Mouse (Mus musculus) left cerebral cortex, postnatal 4 days (tissue): ENCODE measurements around the gene Sprr2k. TPM values are rescaled to one million over a fixed set of nuclear protein-coding genes. Genes with fewer than 3 reads are reported as not detected.
"Not testable (repeated sequence)": the region's sequence is repeated elsewhere in the genome, so short reads cannot be mapped to it uniquely, and the experiment has no call there.

Experiments
- DNase-seq: peaks from one replicate; pipeline ENCODE4 v3.0.0-alpha.2; 2022
- intact Hi-C: fragments of 180-260 bp; cut with DNase I; formaldehyde crosslinking; loops from one replicate; pipeline ENCODE4 v1.15.1; 2025
- total RNA-seq, 2 experiments: library from RNA; stranded (reverse); gene quantifications; 2 replicates each; pipeline ENCODE4 v1.2.3; 2021

The Sprr2k gene
- not detected for total RNA-seq

DNA sequence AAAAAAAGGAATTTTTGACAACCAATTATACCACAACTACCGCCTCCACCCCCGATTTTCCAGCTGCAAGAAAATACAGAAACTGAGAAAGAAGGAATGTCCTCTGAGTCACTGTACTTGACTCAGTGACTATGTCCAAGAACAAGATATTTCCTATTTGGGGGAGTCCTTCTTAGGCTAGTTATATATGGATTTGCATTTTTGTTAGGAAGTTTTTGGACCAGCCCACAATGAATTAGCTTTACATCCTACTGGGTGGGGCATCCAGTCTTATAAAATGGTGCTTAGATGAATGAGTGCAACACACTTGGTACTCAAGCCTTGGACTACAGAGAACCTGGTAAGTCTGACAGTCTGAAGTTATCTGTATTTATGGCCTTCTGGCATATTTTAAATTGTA is at the start of gene Sprr2k:
Gene Sprr2k (plus strand): TSS at position 301 of the 400 bp plus-strand sequence.
- intact Hi-C loops, result no loop called here
- DNase-seq, result no peak

DNA sequence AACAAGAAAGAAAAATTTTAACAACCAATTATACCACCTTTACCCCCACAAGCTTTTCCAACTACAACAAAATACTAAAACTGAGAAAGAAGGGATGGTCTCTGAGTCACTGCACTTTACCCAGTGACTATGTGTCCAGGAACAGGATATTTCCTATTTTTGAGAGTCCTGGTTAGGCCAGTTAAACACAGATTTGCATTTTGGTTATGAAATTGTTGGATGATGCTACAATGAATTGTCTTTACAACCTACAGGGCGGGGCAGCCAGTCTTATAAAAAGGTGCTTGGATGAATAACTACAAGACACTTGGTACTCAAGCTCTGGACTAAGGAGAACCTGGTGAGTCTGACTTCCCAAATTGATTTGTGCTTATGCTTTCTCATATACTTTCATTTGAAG is 47.0 kb upstream of the Sprr2k start, which contains the start of gene Sprr2h:
Gene Sprr2h (plus strand): TSS at position 301 of the 400 bp plus-strand sequence.
- no peak for DNase-seq
- intact Hi-C loops, result no loop called here

DNA sequence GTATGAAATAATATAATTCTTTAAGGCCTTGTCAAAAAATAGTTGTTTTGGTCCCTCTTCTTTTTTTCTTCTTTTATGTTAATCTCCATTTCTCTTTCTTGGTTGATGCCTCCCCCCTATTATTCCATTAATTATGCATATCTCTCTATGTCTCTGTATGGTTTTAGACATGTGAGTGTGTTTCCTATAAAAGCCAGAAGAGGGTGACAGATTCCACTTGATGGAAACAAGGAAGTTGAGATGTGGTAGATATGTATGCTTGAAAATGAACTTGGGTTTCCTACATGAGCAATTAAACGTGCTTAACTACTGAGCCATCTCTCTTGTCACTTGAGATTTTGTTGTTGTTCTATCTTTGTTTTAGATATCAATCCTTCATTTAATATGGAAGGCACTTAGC is 38.1 kb upstream of the Sprr2k start:
- intact Hi-C loops, result no loop called here
- no peak for DNase-seq

DNA sequence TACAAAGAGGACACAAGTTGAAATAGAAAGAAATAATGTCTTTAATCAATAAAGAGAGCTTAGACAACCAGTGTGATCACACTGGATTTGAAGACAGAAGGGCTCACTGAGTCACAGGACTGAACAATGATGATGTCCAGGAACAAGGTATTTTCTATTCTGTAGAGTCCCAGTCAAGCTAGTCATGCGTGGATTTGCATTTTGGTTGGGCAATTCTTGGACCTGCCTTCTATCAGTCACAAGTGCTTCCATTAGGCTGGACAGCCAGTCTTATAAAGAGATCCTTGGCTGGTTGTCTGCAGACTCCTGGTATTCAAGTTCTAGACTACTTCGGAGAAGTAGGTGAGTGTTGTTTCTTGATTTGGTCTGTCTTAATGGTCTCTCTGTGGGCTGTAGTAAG is 24.7 kb upstream of the Sprr2k start, which contains the start of gene Sprr2i:
Gene Sprr2i (plus strand): TSS at position 301 of the 400 bp plus-strand sequence.
- intact Hi-C loops, result no loop called here
- no peak for DNase-seq

- intact Hi-C loops, result no loop called here
- DNase-seq, result no peak
Observed at GRCm38 (mm10) chr3:92417782-92418181, 14.6 kb upstream of the Sprr2k start, which contains the start of gene Sprr2j-ps. Sprr2j-ps (plus strand) TSS chr3:92418082.

DNA sequence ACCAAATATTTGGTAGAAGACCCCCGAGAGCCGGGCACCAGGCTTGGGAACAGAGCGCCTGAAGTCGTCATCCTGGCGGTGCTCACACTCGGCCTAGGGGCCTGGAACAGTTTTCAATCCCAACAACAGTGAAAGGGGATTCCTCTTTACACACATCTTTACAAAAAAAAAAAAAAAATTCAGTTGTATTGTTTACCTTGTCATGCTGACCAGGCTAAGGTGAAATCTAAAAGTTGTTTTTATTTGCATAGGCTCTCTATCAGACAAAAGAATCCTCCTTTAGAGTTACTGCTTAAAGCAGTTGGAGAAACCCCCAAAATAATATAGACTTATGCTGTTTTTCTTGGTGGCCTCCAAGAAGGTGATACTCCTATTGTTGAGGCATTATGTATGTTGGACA is 3.1 kb upstream of the Sprr2k start, which contains the start of gene Gm9774:
Gene Gm9774 (minus strand): TSS at position 101 of the 400 bp plus-strand sequence.
- DNase-seq, result no peak

DNA sequence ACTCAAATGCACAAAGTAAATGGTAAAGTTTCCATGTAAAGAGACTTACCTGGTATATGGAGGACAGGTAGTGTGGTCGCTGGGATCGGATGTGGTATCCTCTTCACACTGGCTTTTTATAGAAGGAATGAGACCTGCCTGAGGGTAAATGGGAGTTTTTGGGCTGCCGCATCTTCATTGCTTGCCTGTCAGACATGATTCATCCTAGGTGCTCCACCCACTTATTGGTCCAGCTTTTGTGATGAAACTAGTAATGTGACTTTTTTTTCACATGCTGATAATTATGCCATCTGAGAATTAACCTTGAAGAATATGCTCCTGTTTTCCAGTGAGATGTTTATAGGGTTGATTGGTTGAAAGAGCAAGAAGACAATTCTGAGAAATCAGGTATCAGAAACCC is 6.3 kb downstream of the Sprr2k start, which contains the start of gene Sprr1b:
Gene Sprr1b (minus strand): TSS at position 101 of the 400 bp plus-strand sequence.
- DNase-seq, result no peak
- intact Hi-C loops, result no loop called here

More for the DNA sequence above, 3.1 kb upstream of the Sprr2k start, which contains the start of gene Gm9774:
- intact Hi-C loops, result no loop called here

- intact Hi-C loops, result no loop called here
Observed at GRCm38 (mm10) chr3:92440177-92440576, 7.8 kb downstream of the Sprr2k start.

DNA sequence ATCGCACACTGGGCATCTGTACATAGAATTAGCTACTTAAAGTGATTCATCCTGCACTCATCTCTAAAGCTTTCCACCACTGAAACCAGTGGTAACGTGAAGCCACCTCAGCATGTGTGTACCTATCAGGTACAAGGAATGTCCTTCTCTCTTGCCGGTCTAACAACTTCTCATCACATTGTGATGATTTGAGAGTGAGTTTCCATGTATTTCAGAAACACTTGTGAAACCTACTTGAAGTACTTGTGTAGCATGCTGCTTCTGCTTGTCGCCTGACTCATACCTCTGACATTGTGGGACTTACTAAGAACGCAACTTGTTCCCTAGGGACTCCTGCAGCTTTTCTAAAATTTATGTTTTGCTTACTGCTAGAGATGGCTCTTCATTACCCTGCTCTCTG is 22.8 kb downstream of the Sprr2k start:
- no peak for DNase-seq
- intact Hi-C loops, result no loop called here

More at GRCm38 (mm10) chr3:92440177-92440576, 7.8 kb downstream of the Sprr2k start:
- DNase-seq, result no peak

DNA sequence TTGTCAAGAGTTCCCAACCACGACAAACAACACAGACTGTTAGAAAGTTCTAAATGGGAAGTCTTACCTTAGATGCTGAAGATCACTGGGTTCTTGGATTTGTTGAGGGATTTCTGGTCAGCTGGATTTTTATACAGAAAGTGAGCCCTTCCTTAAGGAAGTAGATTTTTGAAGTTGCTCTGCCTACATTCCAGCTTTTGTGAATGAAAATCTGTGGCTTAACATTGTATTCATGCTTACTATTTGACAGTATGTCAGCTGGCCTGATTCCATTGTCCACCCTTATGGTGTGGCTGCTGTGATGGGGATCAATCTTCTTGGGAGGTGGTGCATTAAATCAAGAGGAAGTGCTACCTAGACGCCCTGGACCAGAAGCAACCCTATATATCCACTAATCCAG is 26.2 kb downstream of the Sprr2k start, which contains the start of gene Sprr3:
Gene Sprr3 (minus strand): TSS at position 101 of the 400 bp plus-strand sequence.
- DNase-seq, result no peak
- intact Hi-C loops, result no loop called here

GRCm38 (mm10) chr3:92466576-92466975 is 34.2 kb downstream of the Sprr2k start:
- DNase-seq, result no peak
- intact Hi-C loops, result no loop called here

GRCm38 (mm10) chr3:92467424-92467823 is 35.0 kb downstream of the Sprr2k start:
- intact Hi-C loops, result no loop called here
- DNase-seq, result no peak

DNA sequence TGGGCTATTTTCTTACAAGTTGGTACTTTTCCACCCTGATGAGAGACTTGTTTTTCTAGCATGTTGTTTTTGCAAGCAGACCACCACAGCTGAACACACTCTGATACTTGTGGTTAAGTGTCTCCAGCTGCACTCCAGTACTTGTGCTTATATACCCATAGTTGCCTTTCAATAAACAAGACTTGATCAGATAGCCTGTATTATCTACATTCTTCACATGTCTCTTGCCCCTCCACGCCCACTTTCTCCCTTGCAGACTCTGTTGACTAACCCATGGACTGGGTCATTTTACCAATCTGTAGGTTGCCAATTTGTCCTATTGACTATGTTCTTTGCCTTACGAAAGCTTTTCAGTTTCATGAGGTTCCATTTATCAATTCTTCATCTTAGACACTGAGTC is 37.7 kb downstream of the Sprr2k start:
- intact Hi-C loops, result no loop called here
- no peak for DNase-seq

- DNase-seq, intact Hi-C loops: not testable (repeated sequence)
Observed at GRCm38 (mm10) chr3:92481249-92481648, 48.9 kb downstream of the Sprr2k start.

Other genes with a start within 250 kb of the Sprr2k start
- not detected for gene Sprr2a1, start 216.8 kb upstream of the Sprr2k start, total RNA-seq
- gene Sprr2a2, start 216.7 kb upstream of the Sprr2k start, total RNA-seq, result not detected
- gene Sprr2a3, start 147.2 kb upstream of the Sprr2k start, total RNA-seq, result not detected
- not detected for gene Sprr2b, start 116.0 kb upstream of the Sprr2k start, total RNA-seq
- not detected for gene Sprr2d, start 93.4 kb upstream of the Sprr2k start, total RNA-seq
- gene Sprr2e, start 80.4 kb upstream of the Sprr2k start, total RNA-seq, result not detected
- not detected for gene Sprr2f, start 67.4 kb upstream of the Sprr2k start, total RNA-seq
- not detected for gene Sprr2h, start 46.9 kb upstream of the Sprr2k start, total RNA-seq
- gene Sprr2i, start 24.6 kb upstream of the Sprr2k start, total RNA-seq, result not detected
- not detected for gene Sprr2j-ps, start 14.5 kb upstream of the Sprr2k start, total RNA-seq
- gene Gm9774, start 3.2 kb upstream of the Sprr2k start, total RNA-seq, result 1 to 10 TPM; 2.9 to 3.4 TPM
- not detected for gene Sprr1b, start 6.2 kb downstream of the Sprr2k start, total RNA-seq
- not detected for gene Sprr3, start 26.1 kb downstream of the Sprr2k start, total RNA-seq
- not detected for gene Sprr1a, start 53.3 kb downstream of the Sprr2k start, total RNA-seq
- gene Sprr4, start 67.9 kb downstream of the Sprr2k start, total RNA-seq, result not detected
- not detected for gene 2310046K23Rik, start 101.9 kb downstream of the Sprr2k start, total RNA-seq
- gene Ivl, start 141.2 kb downstream of the Sprr2k start, total RNA-seq, result not detected
- gene Smcp, start 156.4 kb downstream of the Sprr2k start, total RNA-seq, result not detected
- gene 2210017I01Rik, start 174.9 kb downstream of the Sprr2k start, total RNA-seq, result not detected
- not detected for gene Lce6a, start 189.1 kb downstream of the Sprr2k start, total RNA-seq
- gene Lce1a1, start 215.7 kb downstream of the Sprr2k start, total RNA-seq, result not detected
- gene Lce1b, start 224.3 kb downstream of the Sprr2k start, total RNA-seq, result not detected
- gene Lce1a2, start 237.7 kb downstream of the Sprr2k start, total RNA-seq, result not detected
- not detected for gene Lce1c, start 246.7 kb downstream of the Sprr2k start, total RNA-seq